Mouse (Mus musculus): ENCODE data around the gene Rtn4rl1. TPM values are rescaled to one million over a fixed set of nuclear protein-coding genes. Genes with fewer than 3 reads are reported as not detected.
"Not testable (repeated sequence)": the region's sequence is repeated elsewhere in the genome, so short reads cannot be mapped to it uniquely, and the experiment has no call there.

Gene Rtn4rl1
- polyA plus RNA-seq, 1 experiment from 2014 or later: 2.3 TPM

DNA sequence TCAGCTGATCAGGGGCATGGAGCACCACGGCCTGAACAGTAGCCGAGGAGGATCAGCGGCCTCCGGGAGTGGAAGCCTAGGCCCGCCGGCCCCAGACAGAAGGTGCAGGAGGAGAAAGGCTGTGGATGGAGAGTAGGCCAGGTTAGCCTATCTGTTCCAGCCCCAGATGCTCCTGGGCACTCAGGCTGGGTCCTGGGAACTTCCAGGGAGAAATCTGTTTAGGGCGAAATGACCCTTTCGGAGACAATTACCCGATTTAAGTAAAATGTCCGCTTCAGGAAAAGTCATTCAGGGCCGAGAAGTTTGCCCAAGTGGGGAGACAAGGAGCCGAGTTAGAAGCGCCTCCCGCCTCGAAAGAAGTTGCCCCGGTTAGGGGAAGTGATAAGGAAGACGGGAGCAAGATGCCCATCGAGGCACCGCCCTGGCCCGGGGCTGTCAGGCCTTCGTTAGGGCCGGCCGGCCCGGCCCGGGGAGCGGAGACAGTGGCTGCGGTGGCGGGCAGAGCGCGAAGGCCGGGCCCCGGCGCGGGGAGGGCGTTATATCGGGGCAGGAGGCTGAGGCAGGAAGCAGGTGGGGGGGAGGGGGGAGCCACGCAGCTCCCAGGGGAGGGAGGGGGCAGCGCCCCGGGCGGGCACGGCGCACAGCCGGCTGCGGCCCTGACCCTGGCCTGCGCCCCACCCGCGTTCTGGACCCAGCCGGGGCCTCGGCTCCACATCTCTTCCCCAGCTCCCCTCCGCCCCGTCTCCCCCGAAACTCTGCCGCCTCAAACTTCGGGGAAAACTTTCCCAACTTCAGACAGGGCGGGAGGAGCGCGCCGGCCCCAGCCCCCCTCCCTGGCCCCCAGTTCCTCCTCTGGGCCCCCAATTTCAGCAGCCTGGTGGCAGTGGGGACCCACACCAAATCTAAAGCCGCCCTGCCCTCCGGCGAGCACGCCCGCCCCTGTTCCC, 25.7 kb upstream of the Rtn4rl1 start:
- 2% methylated on average over 58 of the region's 63 CpGs for WGBS
- peaks cover 100% of the 10 kb centered on the region for H3K27me3 ChIP-seq (ENCODE audit: low read depth, poor library complexity, severe bottlenecking)
- H3K27ac ChIP-seq (replicated peaks): peak overlapping the region; percentile 13; the same call in 1 of the 2 replicates
- H3K9me3 ChIP-seq (replicated peaks): no peaks in the 10 kb centered on the region
- H3K4me1 ChIP-seq: peaks cover 78% of the 10 kb centered on the region
- peak; percentile 40 for DNase-seq (ENCODE audit: low spot score)
- H3K4me3 ChIP-seq: peak overlapping the region; percentile 58
- H3K36me3 ChIP-seq: peaks cover 8% of the 10 kb centered on the region

DNA sequence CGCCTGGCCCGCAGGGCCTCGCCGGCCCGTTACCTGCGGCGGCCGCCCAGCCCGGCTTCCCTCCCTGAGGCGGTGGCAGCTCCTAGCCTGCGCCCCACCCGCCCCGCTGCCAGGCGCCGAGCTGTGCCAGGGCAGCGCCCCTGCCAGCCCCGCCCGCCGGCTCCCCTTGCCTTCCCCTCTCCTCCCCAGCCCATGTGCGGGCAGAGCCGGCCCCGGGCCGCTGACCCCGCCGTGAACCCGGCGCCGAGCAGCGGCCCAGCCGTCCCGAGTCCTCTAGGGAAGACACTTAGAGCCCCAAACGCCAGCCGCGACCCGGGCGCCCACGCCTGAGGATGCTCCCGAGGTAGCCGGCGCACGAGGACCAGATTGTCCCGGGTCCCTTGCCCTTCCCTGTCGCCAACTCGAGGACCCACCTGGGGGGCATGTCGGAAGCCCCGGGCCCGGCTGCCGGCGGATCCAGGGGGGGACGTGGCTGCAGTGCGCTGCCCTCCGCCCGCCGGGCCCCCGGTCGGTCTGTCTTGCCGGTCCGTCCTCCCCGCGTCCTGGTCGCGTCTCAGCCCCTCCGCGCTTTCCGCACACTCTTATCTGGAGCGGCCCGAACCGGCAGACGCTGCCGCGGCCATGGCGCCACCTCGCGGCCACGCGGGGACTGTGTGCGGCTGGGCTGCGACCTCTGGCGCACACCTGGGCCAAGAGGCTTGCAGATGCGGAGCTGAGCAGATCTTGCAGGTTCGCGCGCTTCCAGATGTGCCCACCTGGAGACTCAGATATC, 24.8 kb upstream of the Rtn4rl1 start:
- Histone ChIP-seq H3K4me3 (peak overlapping the region; percentile 58), H3K27me3 (ENCODE audit: low read depth, poor library complexity, severe bottlenecking) (peaks cover 100% of the 10 kb centered on the region), H3K4me1 (peaks cover 87% of the 10 kb centered on the region), H3K27ac (replicated peaks) (peak overlapping the region; percentile 13; the same call in 1 of the 2 replicates), H3K36me3 (no peaks in the 10 kb centered on the region), H3K9me3 (replicated peaks) (no peaks in the 10 kb centered on the region)
- WGBS: under 1% methylated on average over 83 of the region's 83 CpGs
- DNase-seq (ENCODE audit: low spot score): peak; percentile 78

DNA sequence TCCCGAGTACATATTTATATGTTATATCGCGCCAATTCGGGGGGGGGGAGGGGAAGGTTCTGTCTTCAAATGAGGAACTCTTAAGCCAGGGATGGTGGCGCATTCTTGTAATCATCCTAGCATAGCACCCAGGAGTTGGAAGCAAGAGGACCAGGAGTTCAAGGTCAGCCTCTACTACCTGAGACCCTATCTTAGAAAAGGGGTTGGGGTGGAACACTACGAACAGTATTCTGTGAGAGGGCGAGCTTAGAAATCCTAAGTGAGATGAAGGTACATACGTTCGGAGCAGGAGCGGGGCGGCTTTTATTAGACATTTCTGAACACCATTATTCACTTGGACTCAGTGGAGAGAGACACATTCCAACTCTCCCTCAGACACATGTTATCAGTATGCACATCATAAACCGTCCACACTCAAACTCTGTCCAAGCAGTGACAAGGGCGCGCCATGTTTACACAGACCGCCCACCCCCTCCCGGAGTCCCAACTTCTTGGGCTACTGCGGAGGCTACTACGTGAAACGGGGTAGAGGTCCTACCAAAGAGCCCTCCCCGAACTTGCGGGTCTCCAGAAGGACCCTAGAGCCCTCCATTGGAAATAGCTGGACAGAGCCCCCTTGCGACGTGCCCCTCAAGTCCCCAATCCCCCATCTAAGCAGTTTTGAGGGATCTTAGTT, 24.0 kb upstream of the Rtn4rl1 start, which contains the start of gene Hic1:
Hic1 (minus strand) TSS at position 115 of the 676 bp plus-strand sequence.
- H3K9me3 ChIP-seq (replicated peaks): no peaks in the 10 kb centered on the region
- DNase-seq (ENCODE audit: low spot score): peak; percentile 23
- no peaks in the 10 kb centered on the region for H3K36me3 ChIP-seq
- H3K4me1 ChIP-seq: peaks cover 91% of the 10 kb centered on the region
- H3K27ac ChIP-seq (replicated peaks): peak within 1 kb of the TSS; percentile 13; the same call in 1 of the 2 replicates
- H3K4me3 ChIP-seq: peak within 1 kb of the TSS; percentile 58
- 5% methylated on average over 23 of the region's 23 CpGs for WGBS
- H3K27me3 ChIP-seq (ENCODE audit: low read depth, poor library complexity, severe bottlenecking): peaks cover 94% of the 10 kb centered on the region

DNA sequence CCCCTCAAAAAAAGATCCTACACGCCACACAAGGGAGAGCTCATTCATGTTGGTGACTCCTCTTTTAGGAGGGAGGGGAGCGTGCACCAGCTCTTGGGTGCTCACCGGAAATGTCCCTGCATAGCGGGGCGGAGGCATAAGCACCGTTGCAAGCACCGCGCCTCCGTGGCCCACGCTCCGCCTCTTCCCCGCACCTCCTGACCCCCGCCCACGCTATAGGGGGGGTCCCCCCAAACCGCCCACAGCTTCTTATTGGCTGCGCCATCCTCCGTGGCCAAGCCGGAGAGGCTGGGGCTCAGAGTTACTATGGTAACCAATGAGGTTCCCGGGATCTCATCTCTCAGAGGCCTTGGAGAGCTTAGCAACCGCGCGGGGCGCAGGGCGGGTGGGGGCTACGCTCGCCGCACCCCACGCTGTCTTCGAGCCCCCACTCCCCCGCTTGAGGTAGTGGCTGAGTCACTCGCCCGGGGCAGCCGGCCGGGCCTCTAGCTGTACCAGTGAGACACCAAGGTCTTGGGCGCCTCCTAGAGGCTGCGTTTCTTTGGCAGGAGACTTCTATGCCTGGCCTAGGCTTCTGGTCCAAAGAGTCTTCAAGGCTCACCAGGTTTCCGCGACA, 23.3 kb upstream of the Rtn4rl1 start:
- under 1% methylated on average over 38 of the region's 38 CpGs for WGBS
- peak overlapping the region; percentile 58 for H3K4me3 ChIP-seq
- no peaks in the 10 kb centered on the region for H3K9me3 ChIP-seq (replicated peaks)
- H3K4me1 ChIP-seq: peaks cover 89% of the 10 kb centered on the region
- H3K36me3 ChIP-seq: no peaks in the 10 kb centered on the region
- peaks cover 93% of the 10 kb centered on the region for H3K27me3 ChIP-seq (ENCODE audit: low read depth, poor library complexity, severe bottlenecking)
- DNase-seq (ENCODE audit: low spot score): peak; percentile 86
- no peak overlapping the region; the same call in 1 of the 2 replicates for H3K27ac ChIP-seq (replicated peaks)

DNA sequence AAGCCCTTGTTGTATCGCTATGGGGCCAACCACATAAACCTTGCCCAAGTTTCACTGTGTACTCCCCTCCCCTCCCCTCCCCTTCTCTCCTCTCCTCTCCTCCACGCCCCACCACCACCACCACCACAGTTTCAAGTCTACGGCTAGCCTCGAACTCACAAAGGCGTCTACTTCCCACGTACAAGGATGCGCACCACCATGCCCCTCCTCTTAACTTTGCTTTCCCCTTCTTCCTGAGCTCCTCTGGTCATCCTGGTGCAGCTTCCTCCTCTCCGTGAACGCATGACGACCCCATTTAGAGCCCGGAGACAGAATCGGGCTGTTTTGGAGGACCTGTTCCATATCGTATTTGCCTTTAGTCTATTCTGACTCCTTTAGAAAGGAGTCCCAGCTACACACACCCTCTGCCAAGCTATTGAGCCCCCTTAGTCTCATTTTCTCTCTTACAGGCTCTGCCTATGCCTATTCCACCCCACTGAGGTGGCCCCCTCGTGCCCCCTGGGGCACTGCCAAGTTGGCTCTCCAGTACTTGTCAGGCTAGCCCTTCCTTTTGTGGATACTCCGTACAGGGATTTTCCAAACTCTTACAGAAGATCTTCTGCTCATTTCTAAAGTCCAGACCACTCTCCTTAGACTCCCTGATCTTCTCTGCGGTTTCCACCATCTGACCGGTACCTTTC, 22.3 kb upstream of the Rtn4rl1 start:
- Histone ChIP-seq H3K27ac (replicated peaks) (no peak overlapping the region), H3K27me3 (ENCODE audit: low read depth, poor library complexity, severe bottlenecking) (peaks cover 93% of the 10 kb centered on the region), H3K9me3 (replicated peaks) (no peaks in the 10 kb centered on the region), H3K4me3 (peak overlapping the region; percentile 79), H3K4me1 (peaks cover 78% of the 10 kb centered on the region), H3K36me3 (peaks cover 2% of the 10 kb centered on the region)
- 4% methylated on average over 17 of the region's 17 CpGs for WGBS
- DNase-seq (ENCODE audit: low spot score): peak; percentile 28

DNA sequence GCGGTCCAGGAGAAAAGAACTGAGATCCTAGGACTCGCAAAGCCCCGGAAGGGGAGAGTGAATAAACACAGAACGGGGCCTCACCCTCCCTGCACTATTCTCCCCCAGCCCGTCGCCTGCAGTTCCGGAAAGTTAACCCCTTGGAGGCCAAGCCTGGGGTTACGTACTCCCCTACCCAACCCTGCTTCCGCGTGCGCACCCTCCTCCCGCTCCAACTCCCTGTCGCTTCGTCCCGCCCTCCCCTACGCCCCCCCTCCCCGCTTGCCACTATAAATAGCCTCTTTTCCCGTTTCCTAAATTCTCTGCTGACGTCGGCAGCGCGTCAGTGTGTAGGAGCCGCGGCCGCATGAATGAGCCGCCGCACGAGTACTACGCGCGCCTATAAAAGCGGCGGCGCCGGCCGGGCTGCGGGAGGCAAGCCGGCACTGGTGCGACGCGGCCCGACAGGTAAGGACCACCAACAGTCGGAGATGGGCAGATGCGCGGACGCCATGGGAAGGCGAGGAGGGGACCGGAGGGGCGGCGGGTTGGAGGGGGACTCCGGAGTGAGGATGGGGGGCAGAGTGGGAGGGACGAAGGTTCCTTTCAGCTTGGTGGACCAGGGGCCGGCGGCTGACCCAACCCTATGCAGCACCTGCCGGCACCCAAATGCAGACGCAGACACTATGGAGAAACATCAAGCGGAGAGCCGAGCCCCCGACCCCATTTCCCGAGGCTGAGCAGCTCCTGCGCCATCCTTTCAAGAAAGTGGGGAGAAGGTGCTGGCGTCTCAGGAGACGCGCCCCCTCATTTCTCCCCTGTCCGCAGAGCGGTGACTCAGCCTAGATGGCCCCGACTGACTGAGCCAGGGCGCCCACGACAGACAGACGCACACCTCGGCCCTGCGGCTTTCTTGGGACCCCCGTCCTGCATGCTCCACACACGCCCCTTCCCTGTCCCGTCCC, 21.2 kb upstream of the Rtn4rl1 start:
- peaks cover 84% of the 10 kb centered on the region for H3K27me3 ChIP-seq (ENCODE audit: low read depth, poor library complexity, severe bottlenecking)
- H3K27ac ChIP-seq (replicated peaks): peak overlapping the region; percentile 78; the same call in 1 of the 2 replicates
- WGBS: under 1% methylated on average over 74 of the region's 75 CpGs
- no peaks in the 10 kb centered on the region for H3K9me3 ChIP-seq (replicated peaks)
- DNase-seq (ENCODE audit: low spot score): peak; percentile 52
- H3K4me3 ChIP-seq: peak overlapping the region; percentile 79
- peaks cover 71% of the 10 kb centered on the region for H3K4me1 ChIP-seq
- peaks cover 12% of the 10 kb centered on the region for H3K36me3 ChIP-seq

DNA sequence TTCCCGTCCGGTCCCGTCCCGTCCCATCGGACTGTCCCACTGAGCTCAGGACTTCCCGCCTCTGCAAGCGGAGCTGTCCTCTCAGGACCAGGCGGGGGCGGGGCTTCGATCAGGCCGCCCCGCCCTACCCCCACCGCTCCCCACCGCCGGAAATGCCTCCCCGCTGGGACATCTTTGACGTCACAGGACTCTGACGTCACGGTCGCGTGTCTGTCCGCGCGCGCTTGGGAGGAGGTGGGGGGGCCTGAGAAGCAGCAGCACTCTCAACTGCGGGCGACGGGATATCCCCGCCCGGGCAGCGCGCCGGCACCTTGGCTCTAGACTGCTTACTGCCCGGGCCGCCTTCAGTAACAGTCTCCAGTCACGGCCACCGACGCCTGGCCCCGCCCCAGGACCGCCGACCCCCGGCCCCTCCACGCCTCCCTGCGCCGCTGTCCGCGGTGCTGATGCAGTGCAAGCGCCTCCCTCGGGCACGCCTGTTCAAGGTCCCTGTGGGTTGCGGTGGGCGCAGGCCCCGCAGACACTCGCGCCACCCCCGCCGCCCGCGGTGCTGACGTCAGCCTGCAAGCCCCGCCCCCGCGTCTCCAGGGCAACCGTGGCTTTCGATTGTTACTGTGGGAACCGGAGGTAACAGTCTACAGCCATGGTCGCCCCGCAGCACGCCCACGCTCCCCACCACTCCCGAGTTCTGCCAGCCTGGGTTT, 20.3 kb upstream of the Rtn4rl1 start:
- H3K9me3 ChIP-seq (replicated peaks): no peaks in the 10 kb centered on the region
- H3K4me3 ChIP-seq: peak overlapping the region; percentile 79
- peaks cover 71% of the 10 kb centered on the region for H3K4me1 ChIP-seq
- under 1% methylated on average over 71 of the region's 71 CpGs for WGBS
- H3K36me3 ChIP-seq: peaks cover 18% of the 10 kb centered on the region
- peak; percentile 87 for DNase-seq (ENCODE audit: low spot score)
- peaks cover 76% of the 10 kb centered on the region for H3K27me3 ChIP-seq (ENCODE audit: low read depth, poor library complexity, severe bottlenecking)
- peak overlapping the region; percentile 78 for H3K27ac ChIP-seq (replicated peaks)

DNA sequence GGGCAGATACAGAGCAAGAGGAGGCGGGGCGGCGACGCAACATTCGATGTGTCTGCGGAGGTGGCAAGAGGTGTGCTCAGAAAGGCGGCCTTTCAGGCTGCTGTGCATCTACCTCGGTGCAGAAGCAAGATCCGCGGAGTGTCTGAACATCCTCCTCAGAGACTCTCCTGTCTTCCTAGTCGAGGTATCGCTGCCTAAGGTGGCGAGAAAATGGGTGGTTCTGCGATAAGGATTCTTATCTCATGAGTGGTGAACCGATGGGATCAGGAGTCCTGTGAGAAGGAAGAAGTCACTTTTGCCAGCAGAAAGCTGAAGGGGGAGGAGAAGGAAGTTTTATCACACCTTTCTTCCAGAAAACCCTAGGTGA, 19.8 kb upstream of the Rtn4rl1 start:
- WGBS: 3% methylated on average over 15 of the region's 15 CpGs
- Histone ChIP-seq H3K36me3 (peaks cover 18% of the 10 kb centered on the region), H3K9me3 (replicated peaks) (no peaks in the 10 kb centered on the region), H3K4me1 (peaks cover 70% of the 10 kb centered on the region), H3K27me3 (ENCODE audit: low read depth, poor library complexity, severe bottlenecking) (peaks cover 70% of the 10 kb centered on the region), H3K4me3 (peak overlapping the region; percentile 79), H3K27ac (replicated peaks) (peak overlapping the region; percentile 78)
- DNase-seq (ENCODE audit: low spot score): no peak

DNA sequence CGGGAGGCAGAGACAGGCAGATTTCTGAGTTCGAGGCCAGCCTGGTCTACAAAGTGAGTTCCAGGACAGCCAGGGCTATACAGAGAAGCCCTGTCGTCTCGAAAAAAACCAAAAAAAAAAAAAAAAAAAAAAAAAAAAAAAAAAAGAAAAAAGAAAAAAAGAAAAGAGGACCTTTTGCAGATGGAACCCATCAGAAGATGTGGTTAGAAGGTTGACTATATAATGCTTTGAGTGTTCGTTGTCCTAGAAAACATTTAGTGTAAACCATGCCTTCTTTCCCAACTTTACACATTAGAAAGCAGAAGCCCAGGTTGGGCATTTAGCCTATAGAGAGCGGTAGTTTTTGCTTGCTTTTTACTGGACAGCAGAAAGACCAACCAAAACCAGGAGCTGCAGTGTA, 19.0 kb upstream of the Rtn4rl1 start:
- Histone ChIP-seq H3K27me3 (ENCODE audit: low read depth, poor library complexity, severe bottlenecking) (peaks cover 63% of the 10 kb centered on the region), H3K36me3 (peaks cover 18% of the 10 kb centered on the region), H3K4me1 (peaks cover 70% of the 10 kb centered on the region)
- H3K27ac ChIP-seq (replicated peaks); DNase-seq (ENCODE audit: low spot score); H3K4me3 ChIP-seq; H3K9me3 ChIP-seq (replicated peaks): not testable (repeated sequence)
- 78% methylated on average over 6 of the region's 6 CpGs for WGBS

DNA sequence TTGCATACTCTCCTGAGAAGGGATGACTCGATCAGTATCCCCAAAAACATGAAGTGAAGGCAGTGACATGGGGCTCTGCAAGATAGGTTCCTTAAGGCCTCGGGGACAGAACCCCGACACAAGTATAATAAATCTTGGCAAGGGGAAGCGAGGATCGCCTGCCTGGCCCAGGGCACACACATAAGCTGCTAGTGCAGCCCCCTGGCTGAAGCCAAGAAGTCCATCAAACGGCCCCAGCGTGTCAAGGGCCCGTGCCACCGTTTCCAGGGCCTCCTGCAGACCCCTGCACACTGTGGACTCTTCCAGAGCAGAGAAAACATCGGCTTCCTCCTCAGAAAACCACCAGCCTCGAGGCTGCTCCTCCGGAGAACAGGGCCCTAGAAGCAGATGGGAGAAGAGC, 15.6 kb upstream of the Rtn4rl1 start:
- no peak for DNase-seq (ENCODE audit: low spot score)
- H3K4me1 ChIP-seq: peaks cover 39% of the 10 kb centered on the region
- H3K4me3 ChIP-seq: peak overlapping the region; percentile 82
- peaks cover 48% of the 10 kb centered on the region for H3K36me3 ChIP-seq
- H3K9me3 ChIP-seq (replicated peaks): no peaks in the 10 kb centered on the region
- peak overlapping the region; percentile 89 for H3K27ac ChIP-seq (replicated peaks)
- WGBS: 54% methylated on average over 12 of the region's 12 CpGs
- H3K27me3 ChIP-seq (ENCODE audit: low read depth, poor library complexity, severe bottlenecking): peaks cover 28% of the 10 kb centered on the region
